Mouse (Mus musculus): ENCODE measurements around the gene Prl7c1. TPM values are rescaled to one million over a fixed set of nuclear protein-coding genes. Genes with fewer than 3 reads are reported as not detected.
"Not testable (repeated sequence)": the region's sequence is repeated elsewhere in the genome, so short reads cannot be mapped to it uniquely, and the experiment has no call there.

Gene Prl7c1
- total RNA-seq (2014; rRNA removed), result not detected in 2 replicates
- 0.17 TPM in 1 of 2 replicates, not detected in the other for polyA plus RNA-seq (2015; fragmentation: Nextera tagmentation; extraction: Ambion mirVana)

DNA sequence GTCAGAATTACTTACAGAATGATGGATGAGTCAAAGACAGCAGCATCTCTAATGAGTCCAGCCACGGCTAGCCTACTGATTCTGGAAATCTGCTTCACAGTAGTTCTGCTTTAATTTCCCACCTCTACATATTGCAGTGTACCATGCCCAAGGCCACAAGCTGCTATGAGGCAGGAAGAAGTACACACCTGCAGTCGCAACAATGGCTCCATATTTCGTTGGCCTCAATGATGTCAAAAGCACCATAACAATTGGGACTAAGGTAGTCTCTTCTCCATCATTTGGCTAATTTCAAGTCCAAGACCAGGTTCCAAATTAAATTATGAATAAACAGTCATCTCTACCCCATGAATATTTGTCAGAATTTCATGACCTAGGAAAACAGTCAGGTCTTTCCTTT is at the start of gene Prl7c1:
Gene Prl7c1, minus strand, starts transcription at position 101 of the 400 bp plus-strand sequence.
- 96% methylated on average over 2 of the region's 3 CpGs for WGBS
- H3K4me1 ChIP-seq (ENCODE audit: insufficient read depth, low read length); ATAC-seq (ENCODE audit: low FRiP score); DNase-seq (ENCODE audit: low spot score); H3K9ac ChIP-seq (replicated peaks; ENCODE audit: low read length, poor library complexity, severe bottlenecking); H3K27me3 ChIP-seq (ENCODE audit: insufficient read depth, low read length); H3K27ac ChIP-seq (ENCODE audit: low read depth, low read length); H3K36me3 ChIP-seq (ENCODE audit: insufficient read depth, low read length); H3K9me3 ChIP-seq (ENCODE audit: low read length); H3K4me2 ChIP-seq (ENCODE audit: low read depth, low read length, poor library complexity, severe bottlenecking); H3K4me3 ChIP-seq (ENCODE audit: low read depth, low read length): not testable (repeated sequence)

DNA sequence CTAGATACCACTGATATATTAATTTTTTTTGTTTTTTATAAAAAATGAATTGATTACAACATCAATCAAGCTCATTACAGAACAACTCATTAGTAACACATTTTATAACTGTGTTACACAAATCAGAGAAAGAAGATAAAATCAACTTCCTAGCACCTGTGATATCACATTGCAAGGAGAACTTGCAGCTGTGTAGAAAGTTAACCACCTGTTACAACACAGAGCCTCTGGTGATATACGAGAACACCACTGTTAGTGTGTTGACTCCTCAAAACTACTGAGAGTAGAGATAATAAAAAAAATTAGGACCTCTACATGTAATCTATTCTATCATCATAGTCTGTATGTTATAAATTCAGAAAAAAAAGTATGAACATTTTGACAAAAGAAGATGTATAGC is 22.2 kb upstream of the Prl7c1 start:
- TF ChIP-seq CTCF (IDR thresholded peaks at IDR 0.05), result no peak
- WGBS, result 97% methylated on average over 1 of the region's 1 CpGs

DNA sequence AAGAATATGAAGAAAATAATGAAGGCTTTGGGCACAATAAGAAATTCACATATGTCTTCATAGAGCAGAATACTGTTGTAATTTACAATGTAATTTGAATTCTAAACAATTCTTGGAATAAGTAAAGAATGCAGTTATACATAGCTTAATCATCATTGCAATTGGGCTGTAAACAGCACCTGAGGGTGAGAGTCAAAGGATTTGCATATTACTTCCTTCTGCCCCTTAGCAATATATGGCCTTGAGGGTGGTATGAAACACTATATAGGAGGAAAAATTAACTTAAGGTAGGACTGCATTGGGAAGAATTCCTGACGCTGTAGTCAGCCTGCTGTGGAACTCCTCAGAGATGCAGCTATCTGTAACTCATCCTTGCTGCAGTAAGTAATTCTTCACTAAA is 20.8 kb upstream of the Prl7c1 start, which contains the start of gene Prl2a1:
Gene Prl2a1, plus strand, starts transcription at position 301 of the 400 bp plus-strand sequence.
- Histone ChIP-seq H3K27me3 (ENCODE audit: insufficient read depth, low read length) (no peaks in the 10 kb centered on the region), H3K4me3 (ENCODE audit: low read depth, low read length) (no peak within 1 kb of the TSS), H3K36me3 (ENCODE audit: insufficient read depth, low read length) (no peaks in the 10 kb centered on the region), H3K9me3 (ENCODE audit: low read length) (no peaks in the 10 kb centered on the region), H3K27ac (ENCODE audit: low read depth, low read length) (no peak within 1 kb of the TSS), H3K4me1 (ENCODE audit: insufficient read depth, low read length) (no peaks in the 10 kb centered on the region), H3K4me2 (ENCODE audit: low read depth, low read length, poor library complexity, severe bottlenecking) (no peak within 1 kb of the TSS), H3K9ac (replicated peaks; ENCODE audit: low read length, poor library complexity, severe bottlenecking) (no peak within 1 kb of the TSS)
- WGBS, result 95% methylated on average over 1 of the region's 1 CpGs
- DNase-seq (ENCODE audit: low spot score) (no peak), ATAC-seq (ENCODE audit: low FRiP score) (no peak)
- no peak for TF ChIP-seq CTCF (IDR thresholded peaks at IDR 0.05)

More for the DNA sequence above, 22.2 kb upstream of the Prl7c1 start:
- DNase-seq (ENCODE audit: low spot score) (no peak), ATAC-seq (ENCODE audit: low FRiP score) (no peak)
- Histone ChIP-seq H3K4me2 (ENCODE audit: low read depth, low read length, poor library complexity, severe bottlenecking) (no peak overlapping the region), H3K9me3 (ENCODE audit: low read length) (no peaks in the 10 kb centered on the region), H3K27ac (ENCODE audit: low read depth, low read length) (no peak overlapping the region), H3K36me3 (ENCODE audit: insufficient read depth, low read length) (no peaks in the 10 kb centered on the region), H3K9ac (replicated peaks; ENCODE audit: low read length, poor library complexity, severe bottlenecking) (no peak overlapping the region), H3K4me3 (ENCODE audit: low read depth, low read length) (no peak overlapping the region), H3K4me1 (ENCODE audit: insufficient read depth, low read length) (no peaks in the 10 kb centered on the region), H3K27me3 (ENCODE audit: insufficient read depth, low read length) (no peaks in the 10 kb centered on the region)

DNA sequence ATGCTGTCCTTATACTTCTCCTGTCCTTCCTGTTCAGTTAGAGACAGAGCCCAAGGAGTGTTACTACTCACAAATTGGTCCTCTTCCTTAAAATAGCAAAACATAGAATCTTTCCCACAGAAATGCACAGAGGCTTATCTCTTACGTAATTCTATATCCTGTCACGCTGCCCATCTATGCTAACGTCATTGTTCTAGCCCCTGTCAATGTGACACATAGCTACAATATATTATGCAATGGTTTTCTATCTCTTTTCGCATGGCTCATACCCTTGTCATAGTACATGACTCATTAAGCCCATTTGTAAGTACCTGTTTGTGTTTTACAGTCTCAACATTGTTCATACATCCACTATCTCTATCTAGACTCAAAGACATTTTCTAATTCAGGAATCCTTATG is 18.7 kb upstream of the Prl7c1 start:
- Histone ChIP-seq H3K4me2 (ENCODE audit: low read depth, low read length, poor library complexity, severe bottlenecking) (no peak overlapping the region), H3K36me3 (ENCODE audit: insufficient read depth, low read length) (no peaks in the 10 kb centered on the region), H3K9me3 (ENCODE audit: low read length) (no peaks in the 10 kb centered on the region), H3K4me1 (ENCODE audit: insufficient read depth, low read length) (no peaks in the 10 kb centered on the region), H3K4me3 (ENCODE audit: low read depth, low read length) (no peak overlapping the region), H3K9ac (replicated peaks; ENCODE audit: low read length, poor library complexity, severe bottlenecking) (no peak overlapping the region), H3K27ac (ENCODE audit: low read depth, low read length) (no peak overlapping the region), H3K27me3 (ENCODE audit: insufficient read depth, low read length) (no peaks in the 10 kb centered on the region)
- ATAC-seq (ENCODE audit: low FRiP score) (no peak), DNase-seq (ENCODE audit: low spot score) (no peak)
- no peak for TF ChIP-seq CTCF (IDR thresholded peaks at IDR 0.05)
- 89% methylated on average over 4 of the region's 4 CpGs for WGBS

DNA sequence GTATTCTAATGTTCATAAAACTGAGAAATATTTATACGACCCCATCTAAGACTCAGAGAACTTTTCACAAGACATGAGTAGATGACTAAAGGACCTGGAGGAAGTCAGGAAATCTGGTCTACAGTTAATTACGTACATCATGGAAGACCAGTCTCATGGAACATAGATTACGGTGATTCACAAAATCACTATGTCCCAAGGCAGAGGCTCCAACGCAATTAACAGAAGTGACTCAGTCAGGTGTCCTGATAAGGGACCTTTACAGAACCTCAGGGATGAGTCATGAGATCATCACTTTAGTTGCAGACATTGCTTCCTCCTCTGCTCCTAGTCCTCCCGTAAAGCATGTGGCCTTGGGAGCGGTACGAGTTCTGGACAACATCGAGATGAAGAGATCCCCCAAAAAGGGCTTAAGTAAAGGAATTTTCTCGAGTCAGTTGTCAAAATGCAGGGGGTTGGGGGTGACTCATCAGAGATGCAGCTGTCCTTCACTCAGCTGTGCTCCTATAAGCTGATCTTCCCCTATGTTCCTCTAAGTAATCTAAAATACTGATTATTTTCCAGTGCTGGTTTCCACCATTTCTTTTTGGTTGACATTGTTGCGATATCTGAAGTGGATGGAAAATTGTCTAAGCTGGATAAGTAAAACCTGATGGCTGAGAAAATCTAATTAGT is 46.0 kb downstream of the Prl7c1 start:
- DNase-seq (ENCODE audit: low spot score) (no peak), ATAC-seq (ENCODE audit: low FRiP score) (no peak)
- Histone ChIP-seq H3K36me3 (ENCODE audit: insufficient read depth, low read length) (no peaks in the 10 kb centered on the region), H3K27ac (ENCODE audit: low read depth, low read length) (no peak overlapping the region), H3K9ac (replicated peaks; ENCODE audit: low read length, poor library complexity, severe bottlenecking) (no peak overlapping the region), H3K4me1 (ENCODE audit: insufficient read depth, low read length) (no peaks in the 10 kb centered on the region), H3K4me3 (ENCODE audit: low read depth, low read length) (no peak overlapping the region), H3K4me2 (ENCODE audit: low read depth, low read length, poor library complexity, severe bottlenecking) (no peak overlapping the region), H3K27me3 (ENCODE audit: insufficient read depth, low read length) (no peaks in the 10 kb centered on the region), H3K9me3 (ENCODE audit: low read length) (no peaks in the 10 kb centered on the region)
- 91% methylated on average over 10 of the region's 10 CpGs for WGBS
- no peak for TF ChIP-seq CTCF (IDR thresholded peaks at IDR 0.05)

- not testable (repeated sequence) for H3K4me1 ChIP-seq (ENCODE audit: insufficient read depth, low read length); H3K9ac ChIP-seq (replicated peaks; ENCODE audit: low read length, poor library complexity, severe bottlenecking); H3K4me2 ChIP-seq (ENCODE audit: low read depth, low read length, poor library complexity, severe bottlenecking); H3K4me3 ChIP-seq (ENCODE audit: low read depth, low read length); H3K27me3 ChIP-seq (ENCODE audit: insufficient read depth, low read length); DNase-seq (ENCODE audit: low spot score); ATAC-seq (ENCODE audit: low FRiP score); H3K36me3 ChIP-seq (ENCODE audit: insufficient read depth, low read length); H3K9me3 ChIP-seq (ENCODE audit: low read length); H3K27ac ChIP-seq (ENCODE audit: low read depth, low read length)
- WGBS, result 86% methylated on average over 5 of the region's 5 CpGs
Observed at GRCm38 (mm10) chr13:27730286-27730959, 50.2 kb downstream of the Prl7c1 start.

DNA sequence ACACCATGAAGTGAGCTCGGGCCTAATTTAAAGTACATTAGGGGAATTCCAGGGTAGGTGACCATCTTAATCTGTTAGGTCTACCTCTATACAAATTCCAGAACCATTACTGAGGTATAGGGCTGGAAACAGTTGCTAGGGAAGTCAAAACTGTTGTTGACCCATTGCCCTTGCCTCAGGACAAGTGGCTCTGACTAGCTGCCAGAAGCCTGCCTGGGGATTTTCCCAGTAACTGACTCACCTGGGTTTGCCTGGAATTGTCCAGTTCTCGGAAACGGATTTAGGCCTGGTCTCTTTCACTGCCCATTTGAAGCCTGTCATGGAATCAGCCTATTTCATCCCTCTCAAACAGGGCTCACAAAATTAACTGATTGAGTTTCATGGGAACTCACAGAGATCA is 55.5 kb downstream of the Prl7c1 start:
- H3K27me3 ChIP-seq (ENCODE audit: insufficient read depth, low read length); H3K9me3 ChIP-seq (ENCODE audit: low read length); H3K4me3 ChIP-seq (ENCODE audit: low read depth, low read length); ATAC-seq (ENCODE audit: low FRiP score); H3K4me1 ChIP-seq (ENCODE audit: insufficient read depth, low read length); H3K27ac ChIP-seq (ENCODE audit: low read depth, low read length); DNase-seq (ENCODE audit: low spot score); H3K36me3 ChIP-seq (ENCODE audit: insufficient read depth, low read length); H3K9ac ChIP-seq (replicated peaks; ENCODE audit: low read length, poor library complexity, severe bottlenecking); H3K4me2 ChIP-seq (ENCODE audit: low read depth, low read length, poor library complexity, severe bottlenecking): not testable (repeated sequence)
- WGBS, result 95% methylated on average over 3 of the region's 3 CpGs
